Mouse (Mus musculus) kidney, embryonic 16.5 days (tissue): ENCODE data around the gene Serpina3a. TPM values are rescaled to one million over a fixed set of nuclear protein-coding genes. Genes with fewer than 3 reads are reported as not detected.

Experiments used
- ATAC-seq: fragments of 200-750 bp; cut with Nextera tagmentation; 2 replicates; pipeline ENCODE4 v1.8.0; 2017; ENCODE audit warnings: moderate TSS enrichment; ENCODE audit not compliant: low FRiP score, low TSS enrichment
- H3K27ac ChIP-seq: fragments of 300-500 bp; sonication (generic); 2 replicates; pipeline ENCODE4 v1.5.1; 2014; ENCODE audit warnings: low read length
- H3K27me3 ChIP-seq: fragments of 300-500 bp; sonication (generic); 2 replicates; pipeline ENCODE4 v1.6.1; 2014; ENCODE audit warnings: low read length, control low read depth, mixed read lengths; ENCODE audit not compliant: insufficient read depth
- H3K36me3 ChIP-seq: fragments of 300-500 bp; sonication (generic); 2 replicates; pipeline ENCODE4 v1.6.1; 2014; ENCODE audit warnings: low read length, control low read depth, mixed read lengths; ENCODE audit not compliant: insufficient read depth
- H3K4me1 ChIP-seq: fragments of 300-500 bp; sonication (generic); 2 replicates; pipeline ENCODE4 v1.6.1; 2014; ENCODE audit warnings: low read length, control low read depth, mixed read lengths; ENCODE audit not compliant: insufficient read depth
- H3K4me2 ChIP-seq: fragments of 300-500 bp; sonication (generic); replicated peaks from 2 replicates; pipeline ENCODE4 v1.6.1; 2014; ENCODE audit warnings: low read depth, low read length
- H3K4me3 ChIP-seq: fragments of 300-500 bp; sonication (generic); 2 replicates; pipeline ENCODE4 v1.5.1; 2014; ENCODE audit warnings: mild to moderate bottlenecking, low read length
- H3K9ac ChIP-seq: fragments of 300-500 bp; sonication (generic); replicated peaks from 2 replicates; pipeline ENCODE4 v1.6.1; 2014; ENCODE audit warnings: low read length
- H3K9me3 ChIP-seq: fragments of 300-500 bp; sonication (generic); 2 replicates; pipeline ENCODE4 v1.6.1; 2016; ENCODE audit warnings: low read length, control low read depth
- WGBS: fragments of 180-500 bp; shearing (Covaris S2); extraction: QIAGEN DNeasy Blood & Tissue Kit; methylation state at CpG from one replicate; pipeline ENCODE4 v1.1.7; 2014; 5-methylcytosine and 5-hydroxymethylcytosine counted together
- polyA plus RNA-seq: library from polyadenylated mRNA; unstranded; fragments of >200 nt; fragmentation: Nextera tagmentation; extraction: Ambion mirVana; gene quantifications from 2 replicates; pipeline ENCODE4 v1.2.1, GENCODE M21; 2015

Serpina3a gene
- polyA plus RNA-seq, 1 experiment from 2014 or later, result not detected

DNA sequence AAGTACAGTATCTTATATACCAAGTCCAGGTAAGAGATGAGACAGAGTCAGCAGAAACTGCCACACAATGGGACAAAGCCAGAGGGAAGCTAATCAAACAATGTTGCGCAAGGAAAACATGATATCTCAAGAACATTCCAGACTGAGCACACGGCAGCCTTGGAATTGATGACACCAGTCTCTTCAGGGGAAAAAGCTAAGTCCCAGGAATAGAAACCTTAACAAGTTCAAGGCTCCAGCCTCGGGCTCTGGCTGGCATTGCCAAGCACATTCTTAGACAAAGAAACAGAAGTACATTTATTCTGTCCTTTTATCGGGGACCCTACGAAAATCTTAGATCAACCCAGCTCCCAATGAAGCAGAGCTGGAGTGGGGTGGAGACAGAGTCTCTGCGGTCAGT, 11.8 kb upstream of the Serpina3a start, which contains the start of gene Serpina5:
Gene Serpina5, plus strand, starts transcription at position 346 of the 400 bp plus-strand sequence.
- Histone ChIP-seq H3K36me3 (no peaks in the 10 kb centered on the region), H3K4me1 (no peaks in the 10 kb centered on the region), H3K27ac (no peak within 1 kb of the TSS), H3K27me3 (no peaks in the 10 kb centered on the region), H3K9me3 (no peaks in the 10 kb centered on the region), H3K4me2 (no peak within 1 kb of the TSS), H3K4me3 (no peak within 1 kb of the TSS), H3K9ac (no peak within 1 kb of the TSS)
- ATAC-seq, result no peak
- 87% methylated on average over 6 of the region's 6 CpGs for WGBS

DNA sequence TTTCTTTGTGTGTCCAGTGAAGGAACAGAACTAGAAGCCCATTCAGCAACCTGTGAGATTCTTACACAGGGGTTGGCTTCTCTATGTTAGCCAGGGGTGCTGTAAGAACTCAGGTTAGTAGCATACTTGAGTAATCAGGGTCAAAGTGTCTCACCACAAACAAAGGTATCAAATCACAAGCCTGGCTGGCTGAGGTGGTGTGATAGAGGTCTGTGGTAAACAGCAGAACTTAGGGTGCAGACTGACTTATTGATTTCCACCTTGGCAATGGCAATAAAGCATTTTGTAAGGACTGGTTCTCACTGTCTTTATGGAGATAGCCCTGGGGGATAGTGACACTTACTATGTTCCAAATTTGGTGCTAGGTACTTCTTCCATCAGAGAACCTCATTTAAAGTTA, 6.7 kb upstream of the Serpina3a start:
- no peak overlapping the region for H3K27ac ChIP-seq
- H3K4me2 ChIP-seq, result no peak overlapping the region
- H3K4me1 ChIP-seq, result no peaks in the 10 kb centered on the region
- H3K27me3 ChIP-seq, result no peaks in the 10 kb centered on the region
- H3K36me3 ChIP-seq, result no peaks in the 10 kb centered on the region
- no peak overlapping the region for H3K9ac ChIP-seq
- H3K4me3 ChIP-seq, result no peak overlapping the region
- ATAC-seq, result no peak
- H3K9me3 ChIP-seq, result no peaks in the 10 kb centered on the region

- no peak overlapping the region for H3K9ac ChIP-seq
- H3K9me3 ChIP-seq, result no peaks in the 10 kb centered on the region
- H3K4me3 ChIP-seq, result no peak overlapping the region
- ATAC-seq, result no peak
- H3K4me1 ChIP-seq, result no peaks in the 10 kb centered on the region
- H3K4me2 ChIP-seq, result no peak overlapping the region
- no peaks in the 10 kb centered on the region for H3K27me3 ChIP-seq
- H3K27ac ChIP-seq, result no peak overlapping the region
- no peaks in the 10 kb centered on the region for H3K36me3 ChIP-seq
These were observed 5.6 kb upstream of the Serpina3a start for GRCm38 (mm10) chr12:104106919-104107318.

DNA sequence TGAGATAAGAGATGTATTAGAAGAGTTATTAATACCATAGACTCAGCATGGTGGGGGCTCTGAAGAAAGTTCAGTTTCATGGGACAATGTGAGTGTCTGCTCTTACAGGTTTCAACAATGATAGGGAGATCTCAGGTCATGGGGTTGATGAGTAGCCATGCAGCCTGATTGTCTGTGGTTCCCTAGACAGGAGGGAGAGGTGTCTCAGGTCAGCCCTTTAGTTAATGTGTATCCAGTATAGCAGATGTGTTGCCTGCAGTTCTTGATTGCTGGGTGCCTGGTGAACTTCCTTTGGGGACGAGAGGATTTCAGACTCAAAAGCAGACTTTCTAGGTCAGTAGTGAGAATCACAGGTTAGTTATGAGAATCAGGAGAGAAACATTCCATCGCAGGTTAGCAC, 4.0 kb upstream of the Serpina3a start:
- no peak overlapping the region for H3K9ac ChIP-seq
- no peaks in the 10 kb centered on the region for H3K9me3 ChIP-seq
- ATAC-seq, result no peak
- no peaks in the 10 kb centered on the region for H3K27me3 ChIP-seq
- no peak overlapping the region for H3K4me2 ChIP-seq
- H3K36me3 ChIP-seq, result no peaks in the 10 kb centered on the region
- H3K4me3 ChIP-seq, result no peak overlapping the region
- WGBS, result 68% methylated on average over 2 of the region's 2 CpGs
- no peaks in the 10 kb centered on the region for H3K4me1 ChIP-seq
- H3K27ac ChIP-seq, result no peak overlapping the region

GRCm38 (mm10) chr12:104114921-104115579, 2.5 kb downstream of the Serpina3a start:
- Histone ChIP-seq H3K4me2 (no peak overlapping the region), H3K27ac (no peak overlapping the region), H3K4me1 (no peaks in the 10 kb centered on the region), H3K9ac (no peak overlapping the region), H3K36me3 (no peaks in the 10 kb centered on the region), H3K27me3 (no peaks in the 10 kb centered on the region), H3K9me3 (no peaks in the 10 kb centered on the region), H3K4me3 (no peak overlapping the region)
- ATAC-seq, result no peak
- WGBS, result 48% methylated on average over 3 of the region's 3 CpGs

DNA sequence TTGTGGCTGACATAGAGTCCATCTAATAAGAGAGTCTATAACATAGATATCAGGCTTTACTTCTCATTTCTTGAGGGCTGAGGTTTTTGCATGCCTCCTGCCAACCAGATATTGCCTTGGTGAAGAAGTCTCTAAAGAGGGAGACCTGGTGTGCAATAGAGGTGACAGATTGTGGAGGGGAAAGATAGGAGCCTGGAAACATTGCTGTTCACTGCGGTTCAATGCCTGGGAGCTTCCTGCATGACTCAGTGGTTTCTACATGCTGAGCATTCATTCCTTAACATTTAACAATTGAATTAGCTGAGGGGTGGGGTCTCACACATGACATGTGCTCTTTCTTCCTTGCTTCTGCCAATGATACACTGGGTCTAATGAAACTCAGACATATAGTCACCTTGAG, 10.6 kb downstream of the Serpina3a start:
- H3K27me3 ChIP-seq, result no peaks in the 10 kb centered on the region
- no peak overlapping the region for H3K27ac ChIP-seq
- H3K36me3 ChIP-seq, result no peaks in the 10 kb centered on the region
- no peaks in the 10 kb centered on the region for H3K4me1 ChIP-seq
- no peak for ATAC-seq
- H3K4me2 ChIP-seq, result no peak overlapping the region
- no peak overlapping the region for H3K4me3 ChIP-seq
- no peak overlapping the region for H3K9ac ChIP-seq
- no peaks in the 10 kb centered on the region for H3K9me3 ChIP-seq
- 81% methylated on average over 1 of the region's 1 CpGs for WGBS

GRCm38 (mm10) chr12:104123996-104124395, 11.5 kb downstream of the Serpina3a start:
- no peaks in the 10 kb centered on the region for H3K9me3 ChIP-seq
- H3K27ac ChIP-seq, result no peak overlapping the region
- no peak for ATAC-seq
- H3K4me2 ChIP-seq, result no peak overlapping the region
- 78% methylated on average over 2 of the region's 2 CpGs for WGBS
- H3K9ac ChIP-seq, result no peak overlapping the region
- H3K4me3 ChIP-seq, result no peak overlapping the region
- H3K27me3 ChIP-seq, result no peaks in the 10 kb centered on the region
- H3K36me3 ChIP-seq, result no peaks in the 10 kb centered on the region
- H3K4me1 ChIP-seq, result no peaks in the 10 kb centered on the region

- no peaks in the 10 kb centered on the region for H3K36me3 ChIP-seq
- H3K27ac ChIP-seq, result no peak overlapping the region
- no peaks in the 10 kb centered on the region for H3K9me3 ChIP-seq
- no peak overlapping the region for H3K9ac ChIP-seq
- no peaks in the 10 kb centered on the region for H3K4me1 ChIP-seq
- H3K4me2 ChIP-seq, result no peak overlapping the region
- no peak for ATAC-seq
- WGBS, result 51% methylated on average over 5 of the region's 5 CpGs
- no peak overlapping the region for H3K4me3 ChIP-seq
- H3K27me3 ChIP-seq, result no peaks in the 10 kb centered on the region
These were observed 12.6 kb downstream of the Serpina3a start for GRCm38 (mm10) chr12:104125021-104125560.

DNA sequence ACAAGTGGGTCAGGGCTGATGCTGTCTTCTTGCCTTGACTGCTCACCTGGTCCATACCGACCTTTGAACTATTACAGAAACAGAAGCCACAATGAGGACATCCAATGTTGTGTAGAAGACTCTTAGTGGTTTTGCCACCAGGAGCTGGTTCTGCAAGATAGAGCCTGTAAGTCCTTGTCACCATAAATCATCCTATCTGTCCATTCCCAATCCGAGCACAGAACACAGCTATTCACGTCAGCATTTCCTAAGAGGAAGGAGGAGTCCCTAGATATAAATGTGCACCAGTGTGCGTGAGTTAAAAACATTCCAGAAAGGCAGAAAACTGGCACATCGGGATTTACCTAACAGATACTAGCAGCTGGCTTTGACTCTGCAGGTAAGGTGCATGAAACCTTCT, 15.2 kb downstream of the Serpina3a start, which contains the start of gene Serpina3b:
Gene Serpina3b, plus strand, starts transcription at position 301 of the 400 bp plus-strand sequence.
- no peaks in the 10 kb centered on the region for H3K27me3 ChIP-seq
- no peaks in the 10 kb centered on the region for H3K9me3 ChIP-seq
- WGBS, result 71% methylated on average over 5 of the region's 5 CpGs
- H3K9ac ChIP-seq, result no peak within 1 kb of the TSS
- H3K36me3 ChIP-seq, result no peaks in the 10 kb centered on the region
- H3K4me3 ChIP-seq, result no peak within 1 kb of the TSS
- H3K27ac ChIP-seq, result no peak within 1 kb of the TSS
- ATAC-seq, result no peak
- no peak within 1 kb of the TSS for H3K4me2 ChIP-seq
- no peaks in the 10 kb centered on the region for H3K4me1 ChIP-seq

GRCm38 (mm10) chr12:104131041-104131440, 18.5 kb downstream of the Serpina3a start:
- Histone ChIP-seq H3K9ac (no peak overlapping the region), H3K4me1 (no peaks in the 10 kb centered on the region), H3K4me2 (no peak overlapping the region), H3K36me3 (no peaks in the 10 kb centered on the region), H3K27ac (no peak overlapping the region), H3K9me3 (no peaks in the 10 kb centered on the region), H3K27me3 (no peaks in the 10 kb centered on the region), H3K4me3 (no peak overlapping the region)
- ATAC-seq, result no peak
